Mouse (Mus musculus) right cerebral cortex, postnatal 36 days (tissue): ENCODE measurements at regions not wholly inside any gene's neighbourhood (a gene's known extent, or its start where the extent isn't known, plus 50 kb on each side); places are given as distances from the start of the nearest gene placed in this dataset.
A peak's percentile ranks its signal among the peaks of the same experiment; 100 is the strongest.

ENCODE experiments used
- DNase-seq, 2 experiments: peaks; one replicate each; pipeline ENCODE4 v3.0.0; 2022; ENCODE audit warnings: low spot score in 2 of 2, mixed read lengths in 1 of 2

DNA sequence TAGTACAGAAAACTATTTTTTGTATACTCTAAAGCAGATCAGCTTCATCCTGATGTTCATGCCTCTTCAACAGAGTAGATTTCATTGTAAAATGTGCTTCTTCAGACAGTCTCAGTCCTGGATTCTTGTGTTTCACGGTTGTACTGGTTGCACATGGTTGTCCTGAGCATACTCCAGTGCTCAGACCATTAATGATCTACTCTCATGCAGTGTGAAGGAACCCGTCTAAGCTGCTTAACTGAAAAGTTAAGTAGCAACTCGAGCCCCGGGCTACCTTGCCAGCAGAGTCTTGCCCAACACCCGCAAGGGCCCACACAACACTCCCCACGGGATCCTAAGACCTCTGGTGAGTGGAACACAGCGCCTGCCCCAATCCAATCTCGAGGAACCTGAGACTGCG is 380.3 kb upstream of the Fbxo33 start:
- no peak for DNase-seq

DNA sequence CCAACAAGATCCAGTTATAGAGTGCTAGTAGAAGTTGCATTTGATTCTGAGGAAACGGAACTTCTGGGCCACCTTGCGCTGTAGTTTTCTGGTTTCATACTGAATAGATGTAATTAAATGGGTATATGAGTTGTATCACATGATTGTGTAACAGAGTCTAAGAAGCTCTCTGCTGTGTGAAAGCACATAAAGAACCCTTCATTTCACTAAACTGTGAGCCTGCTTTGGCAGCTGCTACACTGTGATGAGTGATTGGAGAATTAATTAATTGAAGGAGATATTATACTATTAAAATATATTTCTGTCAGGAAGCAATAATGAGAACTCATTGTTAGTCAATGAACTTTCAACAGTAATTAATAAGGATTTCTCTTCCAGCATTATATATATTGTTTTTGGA is 369.8 kb upstream of the Fbxo33 start:
- no peak for DNase-seq

DNA sequence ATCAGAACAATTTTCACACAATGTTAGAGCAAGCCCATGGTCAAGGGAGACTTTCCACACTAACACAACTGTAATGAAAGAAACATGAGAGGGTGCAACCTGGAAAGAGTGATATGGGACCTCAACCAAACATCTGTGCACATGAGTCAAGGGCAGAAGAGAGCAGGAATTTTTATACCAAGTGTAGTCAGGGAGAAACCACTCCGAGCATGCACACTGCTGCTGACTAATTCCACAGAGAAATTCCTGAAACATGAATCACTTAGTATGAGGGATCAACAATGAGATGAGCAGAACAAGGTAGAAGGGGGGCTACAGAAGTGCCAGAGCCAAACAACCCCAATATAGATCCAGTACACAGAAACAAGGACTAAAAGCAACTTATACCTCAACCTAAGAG is 363.1 kb upstream of the Fbxo33 start:
- DNase-seq, result no peak

DNA sequence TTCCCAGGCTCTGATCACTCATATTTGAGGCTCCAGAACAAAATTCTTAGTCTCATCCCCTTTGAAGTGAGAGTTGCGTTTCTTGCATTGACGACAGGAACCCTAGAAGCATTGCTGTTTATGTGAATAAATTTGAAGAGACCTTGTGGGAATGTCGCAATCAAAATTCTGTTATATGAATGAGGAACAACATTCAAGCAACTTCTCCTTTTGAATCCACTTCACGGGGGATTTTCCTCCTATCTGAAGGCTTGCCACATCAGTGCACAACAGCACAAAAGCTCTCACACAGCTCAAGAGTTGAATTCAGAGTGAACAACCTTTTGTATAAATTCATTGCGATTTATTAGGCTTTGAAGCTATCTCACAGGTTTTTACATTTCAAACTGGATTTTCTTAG is 360.2 kb upstream of the Fbxo33 start:
- DNase-seq, result no peak

DNA sequence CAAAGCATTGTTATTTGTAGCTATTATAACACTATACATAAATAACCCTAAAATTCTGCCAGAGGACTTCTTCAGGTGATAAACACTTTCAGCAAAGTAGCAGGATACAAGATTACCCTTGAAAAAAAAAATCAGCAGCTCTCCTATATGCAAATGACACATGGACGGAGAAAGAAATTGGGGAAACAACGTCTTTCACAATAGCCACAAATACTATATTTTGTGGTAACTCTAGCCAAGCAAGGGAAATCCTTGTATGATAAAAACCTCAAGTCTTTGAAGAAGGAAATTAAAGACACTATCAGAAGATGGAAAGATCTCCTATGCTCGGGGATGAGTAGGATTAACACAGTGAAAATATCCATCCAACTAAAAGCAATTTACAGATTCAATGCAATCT is 344.4 kb upstream of the Fbxo33 start:
- DNase-seq, result no peak

DNA sequence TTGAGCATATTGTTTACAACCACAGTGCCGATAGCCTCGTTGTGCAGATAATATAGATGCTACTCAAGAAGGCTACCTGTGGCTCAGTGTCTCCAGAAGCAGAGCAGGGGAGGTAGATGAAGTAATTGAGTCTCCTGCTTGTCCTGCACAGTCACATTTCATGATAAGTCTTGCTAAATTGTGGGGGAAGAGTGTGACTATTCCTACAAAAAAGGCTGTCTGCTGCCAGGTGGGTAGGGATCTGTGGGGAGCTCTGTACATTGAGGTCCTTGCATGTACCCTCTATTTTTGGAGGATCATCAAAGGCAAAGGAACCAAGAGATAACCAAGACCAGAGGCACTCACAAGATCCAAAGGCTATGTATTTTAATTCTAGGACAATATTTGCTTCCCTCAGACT is 320.3 kb upstream of the Fbxo33 start:
- peak in 1 of 2 experiments; percentile 45 for DNase-seq

DNA sequence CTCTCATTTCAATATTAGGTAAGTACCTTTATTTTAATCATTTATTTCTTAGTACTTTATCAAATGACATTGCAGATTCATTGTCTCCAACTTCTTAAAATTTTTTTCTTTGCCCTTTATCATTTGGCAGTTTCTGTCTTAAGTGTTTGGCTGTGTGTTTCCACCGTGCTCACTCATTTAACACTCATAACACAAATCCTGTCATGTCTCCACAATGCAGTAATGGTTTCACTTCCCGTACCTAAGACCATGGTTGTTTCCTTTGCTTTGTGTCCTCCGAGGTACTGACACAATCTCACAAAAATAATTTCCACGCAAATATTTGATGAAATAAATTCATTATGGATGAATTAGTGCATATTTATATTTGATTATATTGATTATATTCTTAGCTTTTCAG is 311.0 kb upstream of the Fbxo33 start:
- no peak for DNase-seq

DNA sequence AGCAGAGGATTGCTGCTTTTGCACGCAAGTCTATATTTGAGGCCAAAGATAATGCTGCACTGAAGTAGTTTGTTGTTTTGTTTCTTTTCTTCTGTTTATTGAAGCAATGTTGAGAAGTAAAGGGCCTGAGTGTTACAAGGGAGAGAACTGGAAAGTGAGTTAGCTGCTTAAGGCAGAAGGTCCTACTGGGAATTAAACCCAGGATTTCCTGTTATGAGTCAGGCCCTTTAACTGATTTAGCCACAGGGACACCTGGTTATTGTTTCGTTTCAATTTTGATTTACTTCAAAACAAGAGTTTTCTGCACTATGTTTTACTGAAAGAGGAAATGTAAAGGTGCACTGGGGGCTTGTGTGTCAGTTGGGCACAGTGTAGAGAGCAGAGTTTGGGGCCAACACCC is 303.8 kb upstream of the Fbxo33 start:
- DNase-seq, result no peak

DNA sequence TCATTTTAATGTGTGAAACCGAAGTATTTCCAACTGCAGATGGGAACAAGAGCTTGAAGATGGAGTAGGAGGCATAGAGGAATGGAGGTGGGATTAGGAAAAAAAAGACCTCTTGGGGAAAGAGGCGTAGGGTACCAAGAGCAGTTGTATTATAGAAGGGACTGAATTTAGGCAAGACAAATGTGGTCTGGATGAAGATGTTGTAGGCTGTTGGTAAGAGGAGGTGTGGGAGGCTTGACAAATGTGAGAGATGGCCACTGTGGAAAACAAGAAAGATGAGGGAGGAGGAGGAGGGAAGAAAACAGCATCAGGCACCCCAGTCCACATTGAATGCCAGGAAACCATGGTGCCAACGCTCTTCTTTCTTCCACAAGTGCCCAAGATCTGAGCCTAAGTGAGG is 302.4 kb upstream of the Fbxo33 start:
- DNase-seq, result peak in 1 of 2 experiments; percentile 38

DNA sequence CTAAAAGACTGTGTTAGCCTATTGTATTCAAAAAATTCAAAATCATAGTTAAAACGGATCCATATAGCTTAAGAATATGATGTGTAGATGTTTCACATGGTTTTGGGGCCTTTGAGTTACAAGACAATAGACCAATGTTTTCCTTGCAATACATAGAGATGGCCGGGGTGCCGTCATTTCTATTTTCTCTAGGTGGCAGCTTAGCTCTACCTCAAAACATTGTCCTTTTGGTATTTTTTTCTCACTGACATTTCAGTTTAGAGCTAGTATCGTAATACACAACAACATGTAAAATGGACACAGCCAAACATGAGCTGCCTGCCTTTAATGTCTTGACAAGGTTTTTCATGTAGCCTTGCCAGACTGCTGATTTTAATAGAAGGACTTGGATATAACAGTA is 290.3 kb upstream of the Fbxo33 start:
- DNase-seq, result peak; percentile 23 to 28

DNA sequence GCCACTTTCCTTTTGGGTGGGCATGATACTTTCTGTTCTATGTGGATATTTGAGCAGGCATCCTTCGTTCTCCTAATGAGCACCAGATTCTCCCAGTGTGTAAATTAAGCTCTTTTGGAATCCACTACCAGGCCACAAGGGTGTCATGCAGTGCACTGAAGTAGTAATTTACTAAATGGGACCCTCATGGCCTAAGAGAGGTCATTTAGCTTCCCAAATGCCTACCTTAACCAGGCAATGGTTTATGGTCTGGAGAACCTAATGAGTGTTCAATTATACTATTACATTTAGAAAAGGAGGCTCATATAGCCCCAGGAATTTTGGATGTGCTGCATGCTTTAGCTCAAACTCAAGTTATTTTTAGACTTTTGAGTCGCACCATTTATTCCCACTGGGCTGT is 289.6 kb upstream of the Fbxo33 start:
- no peak for DNase-seq

DNA sequence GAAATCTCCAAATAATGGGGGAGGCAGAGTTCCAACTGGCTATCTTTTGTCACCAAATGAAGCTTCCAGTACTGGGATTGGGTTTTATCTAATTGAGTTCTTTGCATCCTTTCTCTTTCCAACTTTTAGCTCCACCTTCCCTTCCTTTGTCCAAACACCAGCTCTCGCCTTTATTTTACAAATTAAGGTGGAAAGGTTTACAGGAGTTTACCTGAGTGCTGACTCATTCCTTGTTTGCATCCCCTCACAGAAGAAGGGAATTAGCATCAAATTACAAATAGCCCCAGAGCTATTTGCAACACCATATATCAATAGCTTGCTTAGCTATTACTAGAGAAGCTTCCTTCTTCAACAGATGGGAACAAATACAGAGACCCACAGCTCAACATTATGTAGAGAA is 287.9 kb upstream of the Fbxo33 start:
- DNase-seq, result no peak

DNA sequence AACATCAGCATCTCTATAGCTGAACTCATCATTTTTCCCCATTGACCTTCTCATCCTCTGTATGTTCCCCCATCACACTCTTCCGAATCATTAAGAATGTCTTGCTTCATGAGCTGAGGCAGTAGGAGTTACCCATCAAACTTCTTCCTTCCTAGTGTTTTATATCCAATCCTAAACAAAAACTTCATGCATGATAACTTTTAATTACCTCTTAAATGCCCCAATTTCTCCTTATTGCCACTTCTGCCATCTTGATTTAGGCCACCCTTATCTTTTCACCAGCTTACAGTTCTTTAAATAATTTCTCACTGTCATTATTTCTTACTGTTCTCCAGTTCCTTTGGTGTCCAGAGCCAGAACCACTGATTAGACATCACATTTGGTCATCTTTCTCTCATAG is 277.9 kb upstream of the Fbxo33 start:
- no peak for DNase-seq

DNA sequence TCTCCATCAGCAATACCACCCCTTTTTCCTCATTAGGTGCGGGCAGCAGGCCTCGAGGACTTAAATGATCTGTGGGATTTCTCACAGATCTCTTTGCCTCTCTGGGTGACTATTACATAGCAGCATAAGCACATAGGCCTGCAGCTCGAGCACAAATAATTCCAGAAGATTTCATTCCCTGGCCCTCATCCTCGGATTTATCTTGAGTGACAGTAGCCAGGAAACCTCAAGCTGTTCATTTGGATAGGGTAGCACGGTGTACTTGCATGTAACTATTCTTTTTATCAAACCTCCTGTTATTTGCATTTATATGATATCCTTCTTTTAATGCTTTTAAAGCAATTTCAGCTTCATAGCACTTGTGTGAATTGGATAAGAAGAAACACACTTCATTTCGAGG is 268.5 kb upstream of the Fbxo33 start:
- no peak for DNase-seq

DNA sequence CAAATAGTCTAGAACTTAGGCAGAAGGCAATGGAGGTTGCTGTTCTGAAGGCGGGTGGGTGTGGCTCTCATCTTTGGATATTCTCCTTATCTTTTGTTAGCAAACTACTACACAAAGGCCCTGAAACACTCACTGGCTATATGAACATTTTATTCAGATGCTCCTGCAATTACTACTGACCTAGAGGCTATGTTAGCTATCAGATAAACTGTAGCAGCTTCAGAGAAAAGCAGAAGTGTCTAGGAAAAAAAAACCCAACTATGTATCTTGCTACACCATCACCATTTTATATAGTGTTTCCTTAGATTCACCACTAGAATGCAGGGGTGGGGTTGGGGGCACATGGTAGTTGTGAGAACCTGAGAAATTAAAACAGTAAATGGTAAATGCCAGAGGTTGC is 268.0 kb upstream of the Fbxo33 start:
- no peak for DNase-seq

DNA sequence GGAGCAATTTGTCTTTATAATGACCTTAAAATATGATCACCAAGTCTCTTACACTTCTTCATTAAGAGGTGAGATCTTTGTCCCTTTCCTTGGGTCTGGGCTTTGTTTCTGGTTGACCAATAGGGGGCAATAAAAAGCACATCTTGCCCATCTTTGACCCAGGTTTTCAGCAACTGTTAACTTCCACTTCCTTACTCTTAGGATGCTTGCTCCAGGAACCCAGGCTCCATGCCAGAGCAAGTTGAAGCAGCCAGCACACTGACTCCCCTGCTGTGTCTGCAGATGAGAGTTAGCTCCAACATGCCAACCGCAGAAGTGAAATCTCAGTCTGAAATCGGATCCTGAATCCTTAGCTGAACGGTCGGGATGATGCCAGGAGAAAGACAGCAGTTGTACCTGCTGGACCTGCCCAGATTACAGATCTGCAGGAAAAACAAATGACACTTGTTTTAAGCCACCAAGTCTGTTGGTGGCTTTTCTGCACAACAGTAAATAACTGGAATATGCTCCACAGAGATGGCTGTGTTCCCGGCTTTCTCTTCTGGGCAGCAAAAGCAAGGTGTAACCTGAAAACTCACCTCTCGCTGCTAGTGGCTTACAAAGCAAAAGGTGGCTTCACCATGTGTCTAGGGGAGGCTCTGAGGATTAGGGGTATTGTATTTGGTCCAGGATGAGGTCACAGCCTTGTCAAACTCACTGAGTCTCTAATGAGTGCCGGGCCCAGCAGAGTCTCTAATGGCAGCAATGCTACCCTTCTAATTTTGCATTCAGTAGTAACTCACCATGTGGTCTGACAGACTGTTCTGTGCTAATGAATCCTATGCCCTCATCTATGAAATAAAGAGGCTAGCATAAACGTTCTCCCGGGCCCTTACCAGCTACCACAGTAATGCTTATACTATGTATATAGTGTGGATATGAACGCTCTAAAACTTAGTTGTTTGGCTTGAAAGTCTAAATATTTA is 241.8 kb upstream of the Fbxo33 start:
- no peak for DNase-seq

DNA sequence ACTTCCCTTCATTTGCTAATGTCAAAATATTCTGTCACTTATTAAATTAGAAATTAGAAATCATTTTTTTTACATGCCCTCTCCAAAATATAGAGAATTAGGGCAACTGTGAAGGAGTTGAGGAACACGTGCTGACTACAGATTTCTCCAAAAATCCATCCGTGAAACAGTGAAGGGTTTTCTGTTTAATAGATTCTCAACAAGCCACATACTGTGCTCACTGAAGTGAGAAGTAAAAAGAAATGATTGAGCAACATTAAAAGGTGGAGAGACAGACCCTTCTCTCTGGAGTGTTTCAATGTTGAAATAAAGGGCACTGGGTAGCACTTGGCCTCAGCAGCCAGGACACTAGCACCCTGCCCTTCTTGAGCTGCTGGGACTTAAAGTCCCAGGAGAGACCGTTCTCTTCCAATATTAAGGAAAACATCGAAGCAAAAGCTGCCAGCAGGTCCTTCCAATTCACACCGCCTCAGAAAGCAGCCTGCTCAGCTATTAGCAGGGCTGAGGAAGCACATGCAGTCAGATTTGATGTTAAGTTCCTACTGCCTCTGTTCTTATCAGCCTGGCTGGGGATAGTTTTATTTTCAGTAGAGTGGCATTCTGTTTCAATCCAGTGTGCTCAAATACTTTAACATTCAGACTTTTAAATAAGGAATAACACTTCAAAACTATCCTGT is 236.8 kb upstream of the Fbxo33 start:
- DNase-seq, result no peak

DNA sequence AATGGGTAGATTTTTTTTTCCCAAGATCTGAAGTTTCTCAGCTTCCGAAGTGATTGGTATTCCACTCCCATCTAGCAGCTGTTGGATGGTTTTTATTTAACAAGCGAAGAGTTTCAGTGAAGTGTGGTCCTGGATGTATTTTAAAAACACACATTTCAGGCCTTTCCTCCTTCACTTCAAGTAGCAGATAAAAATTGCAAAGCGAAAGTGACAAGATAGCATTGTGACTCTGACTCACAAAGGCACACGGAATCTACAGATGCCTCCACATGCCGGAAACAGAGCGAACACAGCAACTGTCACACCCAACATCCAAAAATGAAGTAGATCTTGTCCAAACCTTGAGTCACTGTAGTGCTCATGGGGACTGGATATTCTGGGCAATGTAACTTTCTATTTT is 195.5 kb upstream of the Fbxo33 start:
- DNase-seq, result peak; percentile 25 to 61

DNA sequence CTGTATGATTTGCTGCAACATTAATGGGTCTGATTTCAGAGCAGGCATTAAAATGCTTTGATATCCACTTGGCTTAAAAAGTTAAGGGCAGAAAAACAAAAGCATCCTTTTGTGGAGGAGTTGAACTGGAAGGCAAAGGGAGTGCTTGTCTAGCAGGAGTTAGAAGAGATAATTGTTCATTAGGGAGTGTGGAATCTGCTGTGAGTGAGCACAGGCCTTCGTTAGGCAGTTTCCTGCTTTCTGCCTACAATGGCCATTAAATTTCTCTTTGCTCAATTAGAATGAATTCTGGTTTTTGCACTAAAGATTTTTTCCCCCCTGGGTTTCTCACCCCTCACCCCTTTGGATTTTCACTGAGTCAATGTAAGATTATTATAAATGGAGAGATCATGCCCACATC is 192.0 kb upstream of the Fbxo33 start:
- no peak for DNase-seq

DNA sequence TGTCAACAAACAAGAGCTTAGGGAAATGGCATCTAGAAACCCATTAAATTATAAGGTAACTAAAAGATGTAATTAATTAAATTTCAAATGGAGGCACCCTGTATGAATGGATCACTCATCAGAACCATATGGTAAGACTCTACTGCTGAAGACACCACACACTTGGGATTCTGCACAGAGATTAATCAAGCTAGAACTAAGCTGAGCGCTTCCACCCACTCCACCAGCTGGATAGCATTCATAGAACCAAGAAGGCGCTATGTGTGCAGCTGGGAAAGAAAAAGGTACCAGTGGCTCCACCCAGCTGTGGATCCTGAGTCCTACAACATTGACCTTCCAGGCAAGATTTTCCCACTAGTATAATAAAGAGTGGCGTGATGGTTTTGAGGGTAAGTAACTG is 171.6 kb upstream of the Fbxo33 start:
- no peak for DNase-seq

DNA sequence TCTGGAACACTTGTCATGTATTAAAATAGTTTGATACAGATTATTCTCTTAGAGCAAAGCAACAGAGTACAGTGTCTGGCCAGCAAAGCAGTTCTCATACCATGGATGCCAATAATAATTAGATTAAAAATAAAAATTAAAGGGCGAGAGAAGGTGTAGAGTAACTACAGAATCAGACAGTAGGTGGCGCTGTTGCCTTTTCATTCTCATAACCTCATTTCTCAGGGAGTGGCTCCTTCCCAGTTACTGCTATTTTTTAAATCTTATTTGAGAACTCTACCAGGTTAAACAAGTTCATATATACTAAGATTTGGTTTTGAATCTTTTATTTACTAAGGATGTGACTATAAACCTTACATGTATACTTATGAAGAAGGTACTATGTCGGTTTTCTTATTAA is 163.3 kb upstream of the Fbxo33 start:
- no peak for DNase-seq

DNA sequence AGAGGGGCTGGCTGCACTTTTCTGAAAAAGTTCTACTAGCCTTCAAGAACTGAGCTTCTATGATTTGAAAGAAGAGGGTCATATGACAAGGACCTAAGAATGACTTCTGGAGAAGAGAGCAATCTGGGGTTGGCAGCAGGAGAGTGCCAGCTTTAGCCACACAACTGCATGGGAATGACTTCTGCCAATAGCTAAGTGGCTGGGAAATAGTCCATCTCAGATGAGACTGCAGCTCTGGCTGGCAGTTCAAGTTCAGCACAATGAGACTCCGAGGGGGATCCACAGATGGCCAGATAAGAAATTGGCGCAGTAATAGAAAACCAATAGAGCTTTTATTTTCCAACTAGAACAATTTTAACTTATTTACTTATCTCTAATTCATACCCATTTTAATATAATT is 122.1 kb upstream of the Fbxo33 start:
- DNase-seq, result no peak

DNA sequence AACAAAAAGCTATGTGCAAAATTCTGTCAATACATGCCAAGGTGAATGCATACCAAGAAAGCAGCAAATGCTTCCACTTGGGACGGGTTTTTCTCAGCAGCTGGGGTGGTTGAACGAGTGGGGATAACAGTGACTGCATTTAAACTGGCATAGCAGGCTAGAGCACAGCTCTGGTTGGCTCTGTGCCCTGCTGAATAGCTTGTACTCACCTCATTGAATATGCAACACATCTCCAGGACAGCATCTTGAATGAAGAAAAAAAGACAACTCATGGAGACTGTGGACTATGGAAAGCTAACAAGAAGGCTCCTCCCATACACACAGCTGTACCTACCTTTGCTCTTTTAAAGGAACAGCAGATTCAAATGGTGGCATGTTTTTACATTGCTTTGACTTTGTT is 111.2 kb upstream of the Fbxo33 start:
- peak in 1 of 2 experiments; percentile 8 for DNase-seq
